In genomic region chr4:124881341-124881908, GRCm38 (mm10) we compare ENCODE assay signal across 8 mouse cellular contexts. TPM values are rescaled to one million over a fixed set of nuclear protein-coding genes. Genes with fewer than 3 reads are reported as not detected.
A peak's percentile ranks its signal among the peaks of the same experiment; 100 is the strongest.
DNase-seq lines count a peak whose midpoint lies in the region; ATAC-seq and TF ChIP-seq lines count a peak whose summit lies in the region.

No protein-coding gene starts in this region.

- H3K4me2 ChIP-seq in forebrain, embryonic 13.5 days = peak overlapping the region; percentile 81
- peak overlapping the region; percentile 77 for H3K4me2 ChIP-seq in midbrain, embryonic 12.5 days (replicated peaks)

- H3K27ac ChIP-seq in forebrain, embryonic 13.5 days = no peak overlapping the region
- peak overlapping the region; percentile 83 for H3K27ac ChIP-seq in midbrain, embryonic 12.5 days (replicated peaks)
- no peak overlapping the region for H3K27ac ChIP-seq in thymus, adult 2 months (ENCODE audit: control insufficient read depth, insufficient read depth, low read length)

- peak overlapping the region; percentile 55 for H3K9ac ChIP-seq in forebrain, embryonic 13.5 days
- peak overlapping the region; percentile 53 for H3K9ac ChIP-seq in midbrain, embryonic 12.5 days (replicated peaks)

- no peaks in the 10 kb centered on the region for H3K36me3 ChIP-seq in forebrain, embryonic 13.5 days (ENCODE audit: poor library complexity, severe bottlenecking)
- H3K36me3 ChIP-seq in midbrain, embryonic 12.5 days = no peaks in the 10 kb centered on the region
- no peaks in the 10 kb centered on the region for H3K36me3 ChIP-seq in thymus, adult 2 months (ENCODE audit: control insufficient read depth, insufficient read depth, low read length)

- TF ChIP-seq POLR2A in thymus, adult 2 months (IDR thresholded peaks at IDR 0.05; ENCODE audit: control insufficient read depth, extremely low read depth, insufficient read depth, low read length, poor library complexity) = no peak

- peaks cover 68% of the 10 kb centered on the region for H3K27me3 ChIP-seq in forebrain, embryonic 13.5 days
- peaks cover 61% of the 10 kb centered on the region for H3K27me3 ChIP-seq in midbrain, embryonic 12.5 days
- peaks cover 6% of the 10 kb centered on the region; the same call in 1 of the 2 replicates for H3K27me3 ChIP-seq in thymus, adult 2 months (ENCODE audit: control insufficient read depth, insufficient read depth, low read length)

- H3K4me3 ChIP-seq in forebrain, embryonic 13.5 days = peak overlapping the region; percentile 51
- peak overlapping the region; percentile 58 for H3K4me3 ChIP-seq in midbrain, embryonic 12.5 days
- H3K4me3 ChIP-seq in thymus, adult 2 months (ENCODE audit: control insufficient read depth, insufficient read depth, low read length) = no peak overlapping the region

- under 1% methylated on average over 37 of the region's 37 CpGs for WGBS in forebrain, embryonic 13.5 days
- 2% methylated on average over 37 of the region's 37 CpGs for WGBS in midbrain, embryonic 12.5 days
- WGBS in thymus, adult 2 months = 6% methylated on average over 37 of the region's 37 CpGs

- no peak for TF ChIP-seq CTCF in thymus, adult 2 months (IDR thresholded peaks at IDR 0.05; ENCODE audit: borderline replicate concordance, control insufficient read depth, extremely low read depth, insufficient read depth, low read length, poor library complexity)

- DNase-seq in adrenal gland, postnatal 10 days = peak; percentile 47
- no peak for DNase-seq in adrenal gland, adult 8-10 months
- peak; percentile 41 for DNase-seq in adrenal gland, postnatal 25 days
- DNase-seq in layer of hippocampus, postnatal 14 days (ENCODE audit: low spot score in 2 of 2) = peak; percentile 81 to 84
- peak; percentile 51 for DNase-seq in yolk sac, embryonic 10.5 days (ENCODE audit: low spot score)
- no peak for DNase-seq in thymus, adult 2 months

- H3K4me1 ChIP-seq in forebrain, embryonic 13.5 days = peaks cover 18% of the 10 kb centered on the region
- H3K4me1 ChIP-seq in midbrain, embryonic 12.5 days = peaks cover 31% of the 10 kb centered on the region
- H3K4me1 ChIP-seq in thymus, adult 2 months (replicated peaks; ENCODE audit: control insufficient read depth, insufficient read depth, low read length) = no peaks in the 10 kb centered on the region

- peak; percentile 97 for ATAC-seq in forebrain, embryonic 13.5 days
- peak; percentile 97 for ATAC-seq in midbrain, embryonic 12.5 days (ENCODE audit: low FRiP score, low read depth)

- 0 out of 2 replicates have a peak, but pooled peaks cover 4% of the 10 kb centered on the region for H3K9me3 ChIP-seq in forebrain, embryonic 13.5 days (replicated peaks)
- H3K9me3 ChIP-seq in midbrain, embryonic 12.5 days = no peaks in the 10 kb centered on the region

RNA-seq across cellular contexts. Expression of gene Epha10, which starts 0.7 kb away (rescaled TPM):
- 1 to 10 TPM; 4.5 to 4.9 TPM for total RNA-seq in adrenal gland, postnatal 10 days (2021)
- total RNA-seq in adrenal gland, adult 8-10 months (2022) = 1 to 10 TPM; 2.9 to 4.3 (median 3.8) TPM
- 2.0 and 3.8 TPM in 2 replicates for total RNA-seq in adrenal gland, postnatal 25 days (2021)
- 0.94 and 1.2 TPM in 2 replicates for polyA plus RNA-seq in forebrain, embryonic 13.5 days (2015; fragmentation: Nextera tagmentation; extraction: Ambion mirVana)
- 10 to 100 TPM; 16.1 to 23.6 TPM for total RNA-seq in layer of hippocampus, postnatal 14 days (2021)
- 12.3 and 13.3 TPM in 2 replicates for polyA plus RNA-seq in midbrain, embryonic 12.5 days (2016; fragmentation: Nextera tagmentation; extraction: Ambion mirVana)
- 0.06 and 0.07 TPM in 2 replicates for polyA plus RNA-seq in thymus, adult 2 months (2012; rRNA removed)

RNA-seq across cellular contexts. Expression of gene Maneal, which starts 19.5 kb away (rescaled TPM):
- total RNA-seq in adrenal gland, postnatal 10 days (2021) = 1 to 10 TPM; 3.5 to 5.2 TPM
- total RNA-seq in adrenal gland, adult 8-10 months (2022) = 1 to 10 TPM; 6.4 to 7.2 (median 6.8) TPM
- total RNA-seq in adrenal gland, postnatal 25 days (2021) = 4.1 and 6.4 TPM in 2 replicates
- polyA plus RNA-seq in forebrain, embryonic 13.5 days (2015; fragmentation: Nextera tagmentation; extraction: Ambion mirVana) = 5.1 and 5.7 TPM in 2 replicates
- total RNA-seq in layer of hippocampus, postnatal 14 days (2021) = 10 to 100 TPM; 44.3 to 46.1 TPM
- 7.1 and 7.9 TPM in 2 replicates for polyA plus RNA-seq in midbrain, embryonic 12.5 days (2016; fragmentation: Nextera tagmentation; extraction: Ambion mirVana)
- 1.1 and 1.4 TPM in 2 replicates for polyA plus RNA-seq in thymus, adult 2 months (2012; rRNA removed)

RNA-seq across cellular contexts. Expression of gene 1110065P20Rik, which starts 30.4 kb away (rescaled TPM):
- 10 to 100 TPM; 49.6 to 54.7 TPM for total RNA-seq in adrenal gland, postnatal 10 days (2021)
- total RNA-seq in adrenal gland, adult 8-10 months (2022) = 10 to 100 TPM; 45.1 to 51.4 (median 49.2) TPM
- total RNA-seq in adrenal gland, postnatal 25 days (2021) = 41.9 and 43.9 TPM in 2 replicates
- 59.2 and 63.6 TPM in 2 replicates for polyA plus RNA-seq in forebrain, embryonic 13.5 days (2015; fragmentation: Nextera tagmentation; extraction: Ambion mirVana)
- 100 to 1,000 TPM; 101 to 106 TPM for total RNA-seq in layer of hippocampus, postnatal 14 days (2021)
- 69.1 and 72.4 TPM in 2 replicates for polyA plus RNA-seq in midbrain, embryonic 12.5 days (2016; fragmentation: Nextera tagmentation; extraction: Ambion mirVana)
- 26.2 and 28.0 TPM in 2 replicates for polyA plus RNA-seq in thymus, adult 2 months (2012; rRNA removed)

RNA-seq across cellular contexts. Expression of gene Yrdc, which starts 30.9 kb away (rescaled TPM):
- total RNA-seq in adrenal gland, postnatal 10 days (2021) = 10 to 100 TPM; 34.9 to 42.9 TPM
- total RNA-seq in adrenal gland, adult 8-10 months (2022) = 10 to 100 TPM; 40.9 to 53.4 (median 43.2) TPM
- 35.0 and 48.6 TPM in 2 replicates for total RNA-seq in adrenal gland, postnatal 25 days (2021)
- polyA plus RNA-seq in forebrain, embryonic 13.5 days (2015; fragmentation: Nextera tagmentation; extraction: Ambion mirVana) = 45.8 and 51.4 TPM in 2 replicates
- 10 to 100 TPM; 28.0 to 28.4 TPM for total RNA-seq in layer of hippocampus, postnatal 14 days (2021)
- polyA plus RNA-seq in midbrain, embryonic 12.5 days (2016; fragmentation: Nextera tagmentation; extraction: Ambion mirVana) = 48.4 and 49.3 TPM in 2 replicates
- polyA plus RNA-seq in thymus, adult 2 months (2012; rRNA removed) = 63.0 and 70.4 TPM in 2 replicates

RNA-seq across cellular contexts. Expression of gene 9930104L06Rik, which starts 55.4 kb away (rescaled TPM):
- 10 to 100 TPM in 1 of 2 experiments, 1 to 10 TPM in 1; 9.6 to 11.1 TPM for total RNA-seq in adrenal gland, postnatal 10 days (2021)
- 10 to 100 TPM; 13.8 to 22.7 (median 21.0) TPM for total RNA-seq in adrenal gland, adult 8-10 months (2022)
- 17.5 and 18.0 TPM in 2 replicates for total RNA-seq in adrenal gland, postnatal 25 days (2021)
- 13.9 and 16.3 TPM in 2 replicates for polyA plus RNA-seq in forebrain, embryonic 13.5 days (2015; fragmentation: Nextera tagmentation; extraction: Ambion mirVana)
- total RNA-seq in layer of hippocampus, postnatal 14 days (2021) = 10 to 100 TPM; 16.8 to 17.5 TPM
- polyA plus RNA-seq in midbrain, embryonic 12.5 days (2016; fragmentation: Nextera tagmentation; extraction: Ambion mirVana) = 17.0 and 18.1 TPM in 2 replicates
- polyA plus RNA-seq in thymus, adult 2 months (2012; rRNA removed) = 18.3 and 21.6 TPM in 2 replicates

Comparison
In these comparisons a context has a peak if more than half of its experiments do, and no peak if none do; other contexts are left out.
1. DNase-seq: peak in adrenal gland, postnatal 10 days (single experiment), adrenal gland, postnatal 25 days (single experiment), layer of hippocampus, postnatal 14 days (2 of 2) and yolk sac, embryonic 10.5 days (single experiment); none in adrenal gland, adult 8-10 months (single experiment) and thymus, adult 2 months (single experiment).